ENCODE assay signal across 7 mouse cellular contexts in genomic region chr2:106973332-106973958, GRCm38 (mm10). TPM values are rescaled to one million over a fixed set of nuclear protein-coding genes. Genes with fewer than 3 reads are reported as not detected.
DNase-seq lines count a peak whose midpoint lies in the region; ATAC-seq and TF ChIP-seq lines count a peak whose summit lies in the region.

No protein-coding gene starts in this region.

- peaks cover 2% of the 10 kb centered on the region; the same call in 1 of the 2 replicates for H3K36me3 ChIP-seq in spleen, adult 2 months (ENCODE audit: control insufficient read depth, insufficient read depth, low read length)
- H3K36me3 ChIP-seq in limb, embryonic 12.5 days = peaks cover 7% of the 10 kb centered on the region
- H3K36me3 ChIP-seq in stomach, embryonic 14.5 days (ENCODE audit: control insufficient read depth, insufficient read depth, low read length) = peaks cover 6% of the 10 kb centered on the region; the same call in 1 of the 2 replicates

- TF ChIP-seq CTCF in spleen, adult 2 months (IDR thresholded peaks at IDR 0.05; ENCODE audit: extremely low read depth, insufficient read depth, insufficient read length, insufficient replicate concordance) = no peak

- intact Hi-C loops in left cerebral cortex, postnatal 4 days (cut with DNase I) = no loop called here

- DNase-seq in spleen, adult 2 months (ENCODE audit: low read depth in 1 of 2, low spot score in 2 of 2) = no peak
- no peak for DNase-seq in spleen, adult 12 weeks (ENCODE audit: low spot score)
- DNase-seq in layer of hippocampus, adult 18-20 months (ENCODE audit: low spot score in 2 of 2) = no peak
- no peak for DNase-seq in left cerebral cortex, postnatal 4 days

- no peaks in the 10 kb centered on the region for H3K9me3 ChIP-seq in limb, embryonic 12.5 days
- no peaks in the 10 kb centered on the region for H3K9me3 ChIP-seq in stomach, embryonic 14.5 days (ENCODE audit: control insufficient read depth, low read depth, low read length)

- no peaks in the 10 kb centered on the region for H3K27me3 ChIP-seq in spleen, adult 2 months (ENCODE audit: control insufficient read depth, insufficient read depth, low read length)
- H3K27me3 ChIP-seq in limb, embryonic 12.5 days = no peaks in the 10 kb centered on the region; the same call in 1 of the 2 replicates
- H3K27me3 ChIP-seq in stomach, embryonic 14.5 days (ENCODE audit: control insufficient read depth, insufficient read depth, low read length) = no peaks in the 10 kb centered on the region

- H3K9ac ChIP-seq in limb, embryonic 12.5 days (replicated peaks) = peak overlapping the region; percentile 88
- H3K9ac ChIP-seq in stomach, embryonic 14.5 days (replicated peaks; ENCODE audit: low read depth, low read length) = peak overlapping the region; percentile 60

- H3K4me1 ChIP-seq in spleen, adult 2 months (ENCODE audit: control insufficient read depth, insufficient read depth, insufficient read length) = no peaks in the 10 kb centered on the region; the same call in 1 of the 2 replicates
- H3K4me1 ChIP-seq in limb, embryonic 12.5 days (replicated peaks) = peaks cover 8% of the 10 kb centered on the region; the same call in 1 of the 2 replicates
- no peaks in the 10 kb centered on the region for H3K4me1 ChIP-seq in stomach, embryonic 14.5 days (ENCODE audit: control insufficient read depth, insufficient read depth, low read length)

- H3K4me2 ChIP-seq in limb, embryonic 12.5 days = peak overlapping the region; percentile 56
- H3K4me2 ChIP-seq in stomach, embryonic 14.5 days (replicated peaks; ENCODE audit: low read depth, low read length) = peak overlapping the region; percentile 53

- no peak overlapping the region for H3K27ac ChIP-seq in spleen, adult 2 months (ENCODE audit: insufficient read depth, low read length)
- no peak overlapping the region for H3K27ac ChIP-seq in limb, embryonic 12.5 days
- H3K27ac ChIP-seq in stomach, embryonic 14.5 days (ENCODE audit: low read length) = no peak overlapping the region

- 72% methylated on average over 17 of the region's 17 CpGs for whole genome bisulfite sequencing in spleen, adult 2 months
- 62% methylated on average over 17 of the region's 17 CpGs for WGBS in limb, embryonic 12.5 days
- WGBS in stomach, embryonic 14.5 days = 66% methylated on average over 17 of the region's 17 CpGs

- 0 out of 2 replicates have a peak, but pooled peaks have one; percentile 15 for ATAC-seq in erythroblast, adult 5-6 weeks (replicated peaks; ENCODE audit: low FRiP score, poor library complexity, severe bottlenecking)
- no peak for ATAC-seq in limb, embryonic 12.5 days (ENCODE audit: insufficient number of reproducible peaks, insufficient read depth, low FRiP score, low TSS enrichment, low read depth)
- ATAC-seq in stomach, embryonic 14.5 days (ENCODE audit: insufficient number of reproducible peaks, insufficient read depth, low FRiP score, low read depth) = no peak

- no peak for TF ChIP-seq POLR2A in spleen, adult 2 months (IDR thresholded peaks at IDR 0.05; ENCODE audit: low read depth, low read length)

- H3K4me3 ChIP-seq in spleen, adult 2 months (ENCODE audit: extremely low read depth, insufficient read depth, insufficient read length) = peak overlapping the region; percentile 92
- peak overlapping the region; percentile 87 for H3K4me3 ChIP-seq in limb, embryonic 12.5 days (replicated peaks)
- H3K4me3 ChIP-seq in stomach, embryonic 14.5 days (ENCODE audit: low read depth, low read length) = peak overlapping the region; percentile 55

RNA-seq across cellular contexts. Expression of gene Arl14ep, which starts 0.8 kb away (rescaled TPM):
- 2.4 and 3.1 TPM in 2 replicates for polyA plus RNA-seq in spleen, adult 2 months (2012; rRNA removed)
- total RNA-seq in erythroblast, adult 5-6 weeks (2015; ENCODE audit: low replicate concordance) = 5.6 and 23.6 TPM in 2 replicates
- total RNA-seq in erythroblast, adult 5-6 weeks (2017; ENCODE audit: low replicate concordance) = 6.7 and 7.1 TPM in 2 replicates
- 65.3 and 66.8 TPM in 2 replicates for polyA plus RNA-seq in limb, embryonic 12.5 days (2016; fragmentation: Nextera tagmentation; extraction: Ambion mirVana)
- 50.1 and 53.9 TPM in 2 replicates for polyA plus RNA-seq in stomach, embryonic 14.5 days (2014; fragmentation: Nextera tagmentation; extraction: Ambion mirVana)
- 10 to 100 TPM; 46.8 to 51.4 TPM for total RNA-seq in layer of hippocampus, adult 18-20 months (2021)
- 10 to 100 TPM; 32.3 to 33.0 TPM for total RNA-seq in left cerebral cortex, postnatal 4 days (2021)
